Mouse (Mus musculus): ENCODE results near the gene Sct.
A peak's percentile ranks its signal among the peaks of the same experiment; 100 is the strongest.
"Not testable (repeated sequence)": the region's sequence is repeated elsewhere in the genome, so short reads cannot be mapped to it uniquely, and the experiment has no call there.

Gene Sct

GRCm38 (mm10) chr7:141291921-141292582, 13.1 kb upstream of the Sct start, which contains the start of gene Drd4:
Gene Drd4 (plus strand): TSS chr7:141292006.
- DNase-seq (ENCODE audit: low spot score), result peak; percentile 46

GRCm38 (mm10) chr7:141288042-141288441, 9.1 kb upstream of the Sct start:
- no peak for DNase-seq (ENCODE audit: low spot score)

- DNase-seq (ENCODE audit: low spot score), result no peak
These were observed 3.8 kb upstream of the Sct start for GRCm38 (mm10) chr7:141282756-141283155.

GRCm38 (mm10) chr7:141281442-141281841, 2.5 kb upstream of the Sct start:
- no peak for DNase-seq (ENCODE audit: low spot score)

- no peak for DNase-seq (ENCODE audit: low spot score)
These were observed 943 bp downstream of the Sct start for GRCm38 (mm10) chr7:141277701-141278678.

GRCm38 (mm10) chr7:141276546-141276945, 2.4 kb downstream of the Sct start, which contains the start of gene Cdhr5:
Gene Cdhr5 (minus strand): TSS chr7:141276786.
- no peak for DNase-seq (ENCODE audit: low spot score)

- no peak for DNase-seq (ENCODE audit: low spot score)
These were observed 3.6 kb downstream of the Sct start for GRCm38 (mm10) chr7:141275356-141275755.

GRCm38 (mm10) chr7:141270631-141271030, 8.3 kb downstream of the Sct start:
- DNase-seq (ENCODE audit: low spot score), result no peak

GRCm38 (mm10) chr7:141269273-141269545, 9.7 kb downstream of the Sct start:
- DNase-seq (ENCODE audit: low spot score), result no peak

GRCm38 (mm10) chr7:141268466-141269272, 10.3 kb downstream of the Sct start:
- DNase-seq (ENCODE audit: low spot score), result no peak

- no peak for DNase-seq (ENCODE audit: low spot score)
These were observed 13.0 kb downstream of the Sct start, which contains the start of gene Irf7 for GRCm38 (mm10) chr7:141265739-141266561. Gene Irf7 (minus strand): TSS chr7:141266481.

- no peak for DNase-seq (ENCODE audit: low spot score)
These were observed 13.6 kb downstream of the Sct start for GRCm38 (mm10) chr7:141265411-141265738.

- DNase-seq (ENCODE audit: low spot score), result no peak
These were observed 14.0 kb downstream of the Sct start for GRCm38 (mm10) chr7:141264761-141265410.

- no peak for DNase-seq (ENCODE audit: low spot score)
These were observed 14.8 kb downstream of the Sct start for GRCm38 (mm10) chr7:141264041-141264700.

GRCm38 (mm10) chr7:141263640-141264039, 15.3 kb downstream of the Sct start:
- no peak for DNase-seq (ENCODE audit: low spot score)

- no peak for DNase-seq (ENCODE audit: low spot score)
These were observed 17.5 kb downstream of the Sct start for GRCm38 (mm10) chr7:141261480-141261879.

- no peak for DNase-seq (ENCODE audit: low spot score)
These were observed 22.8 kb downstream of the Sct start for GRCm38 (mm10) chr7:141256159-141256558.

GRCm38 (mm10) chr7:141250486-141250885, 28.4 kb downstream of the Sct start:
- not testable (repeated sequence) for DNase-seq (ENCODE audit: low spot score)

GRCm38 (mm10) chr7:141231551-141231950, 47.4 kb downstream of the Sct start:
- DNase-seq (ENCODE audit: low spot score), result no peak

GRCm38 (mm10) chr7:141231111-141231510, 47.8 kb downstream of the Sct start:
- DNase-seq (ENCODE audit: low spot score), result no peak
